Comparison of ENCODE assay signal across 9 mouse cellular contexts in the genomic region with DNA sequence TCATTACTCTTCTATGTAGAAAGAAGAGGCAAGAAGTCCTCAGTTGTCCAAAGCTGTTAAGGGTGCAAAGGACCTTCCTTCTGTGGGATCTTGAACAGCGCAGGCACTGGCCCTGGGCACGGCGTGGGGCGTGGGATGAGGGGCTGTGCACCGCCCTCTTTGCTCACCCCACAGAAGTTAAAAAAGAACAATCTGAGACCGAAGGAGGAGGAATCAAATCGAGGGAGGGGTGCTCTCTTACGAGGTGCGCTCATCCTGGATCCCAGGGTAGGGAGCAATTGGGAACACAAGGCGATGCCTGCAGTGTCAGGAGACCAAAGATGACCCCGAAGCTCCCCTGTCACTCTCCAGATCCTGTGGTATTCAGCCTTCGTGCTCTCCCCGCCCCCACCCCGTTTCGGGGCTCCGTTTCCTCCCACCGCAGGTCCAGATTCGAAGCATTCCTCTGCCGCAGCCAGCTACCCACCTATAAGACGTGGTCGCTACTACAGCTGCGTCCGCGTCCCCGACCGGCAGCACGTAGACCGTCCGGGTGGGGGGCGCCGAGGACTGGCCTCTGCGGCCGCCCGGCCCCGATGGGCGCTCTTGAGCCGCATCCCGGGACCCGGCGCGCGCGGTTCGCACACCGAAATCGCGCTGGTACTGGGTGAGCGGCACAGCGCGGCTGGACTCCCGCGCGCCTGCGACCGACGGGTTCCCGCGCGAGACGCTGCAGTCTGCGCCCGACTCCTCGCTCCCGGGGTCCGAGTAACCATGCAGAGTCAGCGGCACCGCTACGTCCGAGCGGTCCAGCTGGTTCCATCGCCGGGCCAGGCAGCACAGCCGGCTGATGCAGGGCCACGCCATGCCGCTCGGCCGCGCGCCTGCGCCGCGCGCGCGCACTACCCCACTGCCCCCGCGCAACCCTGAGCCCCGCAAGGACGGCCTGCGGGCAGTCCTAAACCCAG. TPM values are rescaled to one million over a fixed set of nuclear protein-coding genes. Genes with fewer than 3 reads are reported as not detected.
DNase-seq lines count a peak whose midpoint lies in the region; ATAC-seq and TF ChIP-seq lines count a peak whose summit lies in the region.
"Had no signal": no experiment of that assay in that cellular context is flagged by ENCODE, and none has a peak within 500 bp of the region (broad histone marks: within the 10 kb centered on the region; RNA-seq: fewer than 3 reads in every experiment).

Gene Map6d1, minus strand, starts transcription at position 891 of the 947 bp plus-strand sequence.

- peak within 1 kb of the TSS; percentile 53 for H3K27ac ChIP-seq in gastrocnemius, adult 2 months
- H3K27ac ChIP-seq in hindbrain, embryonic 15.5 days (replicated peaks): peak within 1 kb of the TSS; percentile 86
- no peak within 1 kb of the TSS for H3K27ac ChIP-seq in limb, embryonic 11.5 days (replicated peaks; ENCODE audit: low read depth, low read length)
- H3K27ac ChIP-seq in midbrain, embryonic 12.5 days (replicated peaks): peak within 1 kb of the TSS; percentile 66; the same call in 1 of the 2 replicates
- no peak within 1 kb of the TSS for H3K27ac ChIP-seq in stomach, embryonic 14.5 days (ENCODE audit: low read length)
- H3K27ac ChIP-seq: macrophage had no signal

- no peaks in the 10 kb centered on the region for H3K27me3 ChIP-seq in hindbrain, embryonic 15.5 days
- H3K27me3 ChIP-seq in limb, embryonic 11.5 days (ENCODE audit: control insufficient read depth, insufficient read depth, low read length): no peaks in the 10 kb centered on the region
- peaks cover 7% of the 10 kb centered on the region; the same call in 1 of the 2 replicates for H3K27me3 ChIP-seq in midbrain, embryonic 12.5 days
- no peaks in the 10 kb centered on the region for H3K27me3 ChIP-seq in stomach, embryonic 14.5 days (ENCODE audit: control insufficient read depth, insufficient read depth, low read length)

- H3K9me3 ChIP-seq in hindbrain, embryonic 15.5 days: no peaks in the 10 kb centered on the region
- H3K9me3 ChIP-seq in limb, embryonic 11.5 days (ENCODE audit: control insufficient read depth, low read length): no peaks in the 10 kb centered on the region
- no peaks in the 10 kb centered on the region for H3K9me3 ChIP-seq in midbrain, embryonic 12.5 days
- no peaks in the 10 kb centered on the region for H3K9me3 ChIP-seq in stomach, embryonic 14.5 days (ENCODE audit: control insufficient read depth, low read depth, low read length)

- peak within 1 kb of the TSS; percentile 88 for H3K4me3 ChIP-seq in gastrocnemius, adult 2 months
- peak within 1 kb of the TSS; percentile 77 for H3K4me3 ChIP-seq in hindbrain, embryonic 15.5 days
- peak within 1 kb of the TSS; percentile 72 for H3K4me3 ChIP-seq in limb, embryonic 11.5 days (ENCODE audit: low read depth, low read length)
- H3K4me3 ChIP-seq in midbrain, embryonic 12.5 days: peak within 1 kb of the TSS; percentile 65
- peak within 1 kb of the TSS; percentile 67 for H3K4me3 ChIP-seq in stomach, embryonic 14.5 days (ENCODE audit: low read depth, low read length)

- H3K4me1 ChIP-seq in hindbrain, embryonic 15.5 days (replicated peaks): peaks cover 24% of the 10 kb centered on the region
- H3K4me1 ChIP-seq in limb, embryonic 11.5 days (ENCODE audit: control insufficient read depth, insufficient read depth, low read length): no peaks in the 10 kb centered on the region
- H3K4me1 ChIP-seq in midbrain, embryonic 12.5 days: peaks cover 9% of the 10 kb centered on the region; the same call in 1 of the 2 replicates
- H3K4me1 ChIP-seq in stomach, embryonic 14.5 days (ENCODE audit: control insufficient read depth, insufficient read depth, low read length): no peaks in the 10 kb centered on the region

- peak within 1 kb of the TSS; percentile 82 for H3K9ac ChIP-seq in hindbrain, embryonic 15.5 days
- peak within 1 kb of the TSS; percentile 84 for H3K9ac ChIP-seq in limb, embryonic 11.5 days (ENCODE audit: low read length)
- H3K9ac ChIP-seq in midbrain, embryonic 12.5 days (replicated peaks): peak within 1 kb of the TSS; percentile 65
- H3K9ac ChIP-seq in stomach, embryonic 14.5 days (replicated peaks; ENCODE audit: low read depth, low read length): peak within 1 kb of the TSS; percentile 46

- TF ChIP-seq CTCF in gastrocnemius, adult 2 months (IDR thresholded peaks at IDR 0.05): no peak

- peak; percentile 51 for DNase-seq in gastrocnemius, adult 2 months
- no peak for DNase-seq in gastrocnemius, adult 18-20 months (ENCODE audit: low spot score)
- DNase-seq in cerebellum, adult 9-10 months: peak; percentile 78
- DNase-seq in frontal cortex, adult 2 months (ENCODE audit: extremely low spot score in 1 of 2, low spot score in 1 of 2): peak in 1 of 2 experiments; percentile 66
- DNase-seq in limb, embryonic 11.5 days (ENCODE audit: low spot score): peak; percentile 73

- H3K4me2 ChIP-seq in hindbrain, embryonic 15.5 days: peak within 1 kb of the TSS; percentile 79
- H3K4me2 ChIP-seq in limb, embryonic 11.5 days (ENCODE audit: low read depth, severe bottlenecking): peak within 1 kb of the TSS; percentile 80
- peak within 1 kb of the TSS; percentile 75 for H3K4me2 ChIP-seq in midbrain, embryonic 12.5 days (replicated peaks)
- H3K4me2 ChIP-seq in stomach, embryonic 14.5 days (replicated peaks; ENCODE audit: low read depth, low read length): peak within 1 kb of the TSS; percentile 95

- intact Hi-C loops in gastrocnemius, adult 2 months (cut with DNase I): loop anchor here (5.0 kb wide), 1 partner anchor 37 kb away; no protein-coding TSS in a partner anchor

- H3K36me3 ChIP-seq in hindbrain, embryonic 15.5 days: no peaks in the 10 kb centered on the region
- H3K36me3 ChIP-seq in limb, embryonic 11.5 days (ENCODE audit: control insufficient read depth, insufficient read depth, low read length): no peaks in the 10 kb centered on the region
- no peaks in the 10 kb centered on the region for H3K36me3 ChIP-seq in midbrain, embryonic 12.5 days
- H3K36me3 ChIP-seq in stomach, embryonic 14.5 days (ENCODE audit: control insufficient read depth, insufficient read depth, low read length): no peaks in the 10 kb centered on the region

- peak; percentile 91 for ATAC-seq in hindbrain, embryonic 15.5 days (ENCODE audit: low FRiP score, low read depth)
- ATAC-seq in limb, embryonic 11.5 days (ENCODE audit: insufficient number of reproducible peaks, low FRiP score, low TSS enrichment, low read depth): peak; percentile 81
- ATAC-seq in midbrain, embryonic 12.5 days (ENCODE audit: low FRiP score, low read depth): peak; percentile 87
- ATAC-seq in stomach, embryonic 14.5 days (ENCODE audit: insufficient number of reproducible peaks, insufficient read depth, low FRiP score, low read depth): peak; percentile 72

- WGBS in hindbrain, embryonic 15.5 days: under 1% methylated on average over 85 of the region's 90 CpGs
- under 1% methylated on average over 90 of the region's 90 CpGs for WGBS in limb, embryonic 11.5 days
- WGBS in midbrain, embryonic 12.5 days: 1% methylated on average over 85 of the region's 90 CpGs
- WGBS in stomach, embryonic 14.5 days: under 1% methylated on average over 90 of the region's 90 CpGs

RNA-seq across cellular contexts. Expression of gene Map6d1, which starts in this region (rescaled TPM):
- under 1 TPM; 0.26 to 0.78 TPM for total RNA-seq in gastrocnemius, adult 2 months (2021)
- total RNA-seq in gastrocnemius, adult 18-20 months (2021): under 1 TPM; 0.31 to 0.66 TPM
- 53.2 and 70.0 TPM in 2 replicates for polyA plus RNA-seq in frontal cortex, adult 2 months (2012; rRNA removed)
- 5.9 and 7.0 TPM in 2 replicates for polyA plus RNA-seq in hindbrain, embryonic 15.5 days (2015; fragmentation: Nextera tagmentation; extraction: Ambion mirVana)
- polyA plus RNA-seq in limb, embryonic 11.5 days (2014; fragmentation: Nextera tagmentation; extraction: Ambion mirVana): 0.72 and 0.92 TPM in 2 replicates
- 1.3 and 1.6 TPM in 2 replicates for polyA plus RNA-seq in midbrain, embryonic 12.5 days (2016; fragmentation: Nextera tagmentation; extraction: Ambion mirVana)
- 0.69 and 1.3 TPM in 2 replicates for polyA plus RNA-seq in stomach, embryonic 14.5 days (2014; fragmentation: Nextera tagmentation; extraction: Ambion mirVana)
- polyA plus RNA-seq: macrophage had no signal

Comparison
In these comparisons a context has a peak if more than half of its experiments do, and no peak if none do; other contexts are left out.
1. Peak in DNase-seq, H3K4me3 ChIP-seq and H3K27ac ChIP-seq in gastrocnemius, adult 2 months; RNA of the gene not detected or under 1 TPM.
2. Peak in DNase-seq, ATAC-seq, H3K4me3 ChIP-seq, H3K9ac ChIP-seq and H3K4me2 ChIP-seq in limb, embryonic 11.5 days; RNA of the gene not detected or under 1 TPM.
3. H3K27ac ChIP-seq: peak in hindbrain, embryonic 15.5 days (single experiment) and midbrain, embryonic 12.5 days (single experiment); none in limb, embryonic 11.5 days (single experiment) and stomach, embryonic 14.5 days (single experiment).
4. Peak in every context shown above with its lines, with median percentiles within 50 percentile points of each other: H3K4me3 ChIP-seq, ATAC-seq, H3K4me2 ChIP-seq and H3K9ac ChIP-seq.